Mouse (Mus musculus) thymus, postnatal 10 days (tissue): ENCODE data around the gene Phospho2.

Source experiments
- DNase-seq, 2 experiments: peaks; one replicate each; pipeline ENCODE4 v3.0.0; 2021; ENCODE audit warnings: low spot score in 2 of 2

Gene Phospho2

GRCm38 (mm10) chr2:69823129-69823677 lies 33.8 kb downstream of the Phospho2 start:
- peak in 1 of 2 experiments; percentile 30 for DNase-seq

GRCm38 (mm10) chr2:69825898-69826297 lies 36.5 kb downstream of the Phospho2 start:
- no peak for DNase-seq

- no peak for DNase-seq
These were observed 37.0 kb downstream of the Phospho2 start for GRCm38 (mm10) chr2:69826380-69826779.

- no peak for DNase-seq
These were observed 38.6 kb downstream of the Phospho2 start for GRCm38 (mm10) chr2:69828031-69828430.

GRCm38 (mm10) chr2:69829680-69830079 lies 40.3 kb downstream of the Phospho2 start:
- DNase-seq = no peak

GRCm38 (mm10) chr2:69830116-69830515 lies 40.7 kb downstream of the Phospho2 start:
- no peak for DNase-seq

GRCm38 (mm10) chr2:69837244-69837967 lies 48.0 kb downstream of the Phospho2 start:
- DNase-seq = no peak

GRCm38 (mm10) chr2:69837996-69838395 lies 48.6 kb downstream of the Phospho2 start:
- no peak for DNase-seq

- no peak for DNase-seq
These were observed 49.3 kb downstream of the Phospho2 start for GRCm38 (mm10) chr2:69838707-69839106.

GRCm38 (mm10) chr2:69840261-69840660 lies 50.8 kb downstream of the Phospho2 start:
- no peak for DNase-seq

- DNase-seq = no peak
These were observed 59.8 kb downstream of the Phospho2 start for GRCm38 (mm10) chr2:69849215-69849614.
